Mouse (Mus musculus): Measurements from ENCODE around the gene Fam129b.

Gene Fam129b

DNA sequence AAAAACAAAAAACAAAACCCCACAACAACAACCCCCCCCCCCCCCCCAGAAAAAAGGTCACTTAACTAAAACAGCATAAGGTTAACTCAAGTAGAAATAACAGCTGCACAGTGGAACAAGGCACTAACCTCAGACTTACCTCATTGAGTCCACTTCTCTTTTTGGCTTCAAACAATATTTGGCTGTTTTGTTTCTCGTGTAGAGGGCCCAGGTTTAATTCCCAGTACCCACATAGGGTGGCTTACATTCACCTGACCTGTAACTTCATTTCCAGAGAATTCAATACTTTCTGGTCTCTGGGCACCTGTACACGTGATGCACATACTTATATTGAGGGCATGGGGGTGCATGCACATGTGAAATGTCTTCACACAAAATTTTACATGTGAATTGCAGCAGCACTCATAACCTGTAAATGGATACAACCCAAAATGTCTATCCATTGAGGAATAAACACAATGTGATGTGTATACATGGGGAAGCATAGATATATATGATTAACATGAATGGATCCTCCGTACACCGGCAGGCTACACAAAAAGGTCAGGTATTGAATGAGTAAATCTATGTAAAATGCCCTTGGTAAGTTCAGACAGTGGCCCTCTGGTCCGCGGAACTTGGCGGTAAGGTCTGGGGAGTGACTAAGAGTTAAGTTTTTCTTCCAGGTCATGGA, 89.7 kb downstream of the Fam129b start:
- DNase-seq (ENCODE audit: low read depth): peak; percentile 76

DNA sequence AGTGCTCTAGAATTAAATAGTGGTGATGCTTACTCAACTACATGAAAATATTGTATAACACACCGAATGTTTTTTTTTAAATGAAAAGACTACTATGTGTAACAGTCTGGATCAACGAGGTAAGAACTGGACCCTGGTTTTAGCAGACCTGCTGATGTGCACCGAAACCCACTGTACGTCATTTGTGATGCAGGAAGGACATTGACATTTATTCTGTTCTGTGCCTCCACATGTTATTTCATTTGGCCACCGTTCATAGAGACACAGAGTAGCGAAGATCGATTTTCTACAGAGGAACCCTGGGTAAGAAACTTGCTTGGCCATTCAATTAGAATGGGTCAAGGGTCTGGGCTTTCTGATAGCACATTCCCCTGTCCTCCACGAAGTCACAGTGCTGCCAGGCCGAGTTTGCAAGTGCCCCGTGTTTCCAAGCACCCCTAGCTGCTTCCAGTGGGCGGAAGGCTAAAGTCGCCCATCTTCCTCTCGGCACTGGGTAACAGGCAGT, 90.3 kb downstream of the Fam129b start:
- no peak for DNase-seq (ENCODE audit: low read depth)

DNA sequence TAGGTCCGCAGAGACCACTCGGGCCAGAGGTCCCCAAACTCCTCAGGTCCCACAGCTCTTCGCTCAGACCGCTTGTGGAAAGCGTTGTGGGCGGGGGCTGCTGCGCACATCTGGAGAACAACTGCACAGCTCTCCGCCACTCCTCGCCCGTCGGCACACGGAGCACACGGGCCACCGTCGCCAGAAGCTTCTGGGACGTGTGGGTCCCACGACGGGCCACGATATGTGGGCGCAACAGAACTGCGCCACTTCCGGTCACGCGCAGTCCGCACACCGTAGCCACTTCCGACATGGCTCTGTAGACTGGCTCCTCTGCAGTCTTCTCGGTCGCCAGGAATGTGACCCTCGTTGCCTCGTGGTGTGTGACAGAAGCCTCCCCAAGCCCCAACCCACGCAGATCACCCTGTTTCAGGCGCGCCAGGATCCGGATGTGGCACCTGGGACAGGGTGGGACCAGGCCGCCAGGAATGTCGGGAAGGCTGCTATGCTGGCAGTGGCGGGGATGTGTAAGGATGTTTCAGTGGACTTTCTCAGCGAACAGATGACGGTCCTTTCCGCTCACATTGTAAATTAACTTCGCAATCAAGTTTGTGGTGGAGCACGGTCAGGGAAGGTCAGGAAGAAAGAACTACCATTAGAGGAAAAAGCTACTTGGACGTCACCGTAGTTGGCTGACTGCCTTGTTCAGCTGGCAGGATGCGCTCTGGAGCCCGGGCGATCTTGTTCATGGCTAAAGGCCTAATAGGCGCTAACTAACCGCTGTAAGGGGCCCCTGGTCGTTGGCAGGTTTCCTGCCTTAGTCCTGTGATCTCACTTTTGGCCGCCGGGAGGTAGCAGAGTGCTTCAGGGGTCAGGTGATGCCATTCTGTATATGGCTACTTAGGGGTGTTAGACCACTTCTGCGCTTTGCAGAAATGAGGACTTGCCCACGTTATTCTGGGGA, 91.0 kb downstream of the Fam129b start:
- DNase-seq (ENCODE audit: low read depth): peak; percentile 94

DNA sequence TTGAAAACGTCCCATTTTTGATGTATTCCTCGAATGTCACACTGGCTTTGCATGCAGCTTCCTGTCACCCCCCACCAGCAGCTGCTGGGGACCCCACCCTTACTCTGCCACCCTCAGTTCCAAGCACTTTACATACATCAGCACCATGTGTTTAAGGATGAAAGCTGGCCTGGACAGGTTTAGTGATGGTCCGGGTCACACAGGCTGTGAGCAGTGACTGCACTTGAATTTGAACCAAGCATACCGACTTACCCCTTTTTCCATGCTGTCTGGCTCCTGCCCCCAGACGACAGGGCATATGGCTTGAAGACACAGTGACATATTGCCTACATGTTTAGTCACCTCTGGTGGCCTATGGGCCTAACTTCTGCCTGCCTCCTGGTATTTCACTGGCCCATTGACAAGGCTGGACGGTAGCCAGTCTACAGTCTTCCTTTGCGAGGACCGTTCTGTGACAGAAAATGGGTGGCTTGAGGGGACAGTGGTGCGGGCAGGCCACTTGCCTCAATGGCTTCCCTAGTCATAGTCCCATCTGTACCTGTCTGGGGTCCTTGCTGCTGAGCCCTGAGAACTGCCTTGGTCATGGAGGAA, 92.2 kb downstream of the Fam129b start:
- DNase-seq (ENCODE audit: low read depth): no peak

DNA sequence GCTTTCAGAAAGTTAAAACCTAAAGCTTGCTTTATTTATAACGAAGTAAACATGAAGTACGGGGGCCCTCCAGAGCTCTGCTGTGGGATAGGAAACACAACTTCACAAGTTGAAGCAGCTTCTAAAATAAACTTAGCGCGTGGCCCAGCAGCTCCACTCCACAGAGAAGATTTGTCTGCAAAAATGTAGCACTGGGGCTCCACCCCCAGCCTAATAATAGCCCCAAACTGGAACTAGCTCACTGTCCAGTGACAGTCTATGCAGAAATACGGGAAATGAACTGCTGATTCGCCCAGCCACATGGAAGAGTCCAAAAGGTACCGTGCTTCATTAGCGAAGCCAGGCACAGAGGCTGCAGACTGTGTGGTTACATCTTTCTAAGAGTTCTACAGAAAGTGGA, 93.4 kb downstream of the Fam129b start:
- DNase-seq (ENCODE audit: low read depth): no peak

DNA sequence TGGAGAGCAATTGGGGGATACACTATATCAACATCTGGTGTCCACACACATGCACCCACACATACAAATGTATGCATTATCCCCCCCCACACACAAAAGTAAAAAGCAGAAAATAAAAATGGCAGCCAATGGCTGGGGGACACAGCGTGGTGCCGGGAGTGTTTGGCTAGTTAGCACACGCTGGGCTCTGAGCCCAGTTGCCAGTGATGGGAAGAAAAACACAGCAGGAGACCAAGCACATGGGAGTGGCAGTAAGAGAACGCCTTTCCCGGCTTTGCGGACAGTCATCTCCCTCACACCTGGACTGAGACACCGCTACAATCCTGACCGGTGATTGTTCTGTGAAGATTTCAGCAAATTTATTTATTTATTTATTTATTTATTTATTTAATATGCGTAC, 95.3 kb downstream of the Fam129b start:
- no peak for DNase-seq (ENCODE audit: low read depth)

DNA sequence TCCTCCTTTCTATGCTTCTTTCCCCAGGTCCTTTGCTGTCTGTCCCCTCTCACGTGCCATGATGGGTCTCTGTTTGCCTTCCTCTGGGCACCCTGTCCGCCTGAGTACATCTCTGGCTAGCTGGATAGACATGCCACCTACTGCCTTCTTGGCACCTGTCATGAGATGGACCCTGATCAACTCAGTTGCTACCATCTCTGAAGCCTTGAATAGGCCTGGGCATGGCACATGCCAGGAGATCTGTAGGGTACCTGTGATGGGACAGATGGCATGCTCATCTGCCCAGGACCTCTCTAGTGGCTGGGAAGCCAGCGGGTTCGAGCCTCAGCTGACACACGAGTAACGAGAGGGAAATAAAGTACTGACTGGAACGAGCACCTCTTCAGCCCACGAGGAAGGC, 98.3 kb downstream of the Fam129b start:
- no peak for DNase-seq (ENCODE audit: low read depth)
